Mouse (Mus musculus): ENCODE measurements around the gene Adamts3. TPM values are rescaled to one million over a fixed set of nuclear protein-coding genes. Genes with fewer than 3 reads are reported as not detected.

Adamts3 gene
- polyA plus RNA-seq, 1 experiment from 2014 or later: 3.9 TPM

DNA sequence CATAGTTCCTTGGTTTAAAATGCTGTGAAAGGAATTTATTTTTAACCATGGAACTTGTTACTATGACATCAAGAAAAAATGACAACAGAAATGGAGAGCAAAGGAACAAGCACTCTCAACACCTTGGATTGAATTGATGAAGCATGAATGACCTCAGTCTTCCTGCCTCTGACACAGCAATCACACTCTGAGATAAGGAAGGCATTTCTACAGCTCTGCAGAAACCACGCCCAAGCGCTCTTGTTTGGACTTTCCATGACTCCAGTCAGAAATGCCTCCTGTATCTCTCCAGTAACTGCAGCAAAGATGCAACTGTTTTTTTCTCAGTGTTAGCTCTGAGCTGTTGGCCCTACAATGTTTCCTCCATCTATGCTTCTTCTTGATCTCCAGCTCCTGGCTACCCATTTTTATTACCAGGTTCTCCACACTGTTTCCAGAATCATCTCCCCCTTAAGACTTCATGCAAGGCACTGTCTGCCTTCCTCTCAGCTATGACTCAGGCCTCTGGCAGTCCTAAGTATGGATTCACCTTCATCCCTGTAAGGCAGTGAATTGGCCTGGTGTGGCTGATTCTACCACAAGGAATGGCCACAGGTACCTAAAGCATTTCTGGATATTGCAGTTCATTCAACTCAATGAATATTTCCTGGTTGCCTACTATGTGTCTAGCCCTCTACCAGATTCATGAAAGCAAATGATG is 134.8 kb downstream of the Adamts3 start:
- WGBS: 92% methylated on average over 2 of the region's 2 CpGs
- H3K4me3 ChIP-seq (replicated peaks; ENCODE audit: low read depth, low read length): no peak overlapping the region
- no peaks in the 10 kb centered on the region for H3K4me1 ChIP-seq (ENCODE audit: control insufficient read depth, insufficient read depth, low read length)
- no peaks in the 10 kb centered on the region; the same call in 1 of the 2 replicates for H3K9me3 ChIP-seq (ENCODE audit: control insufficient read depth, low read length)
- H3K4me2 ChIP-seq (ENCODE audit: low read length): no peak overlapping the region
- H3K27me3 ChIP-seq (ENCODE audit: control insufficient read depth, insufficient read depth, low read length): no peaks in the 10 kb centered on the region
- H3K27ac ChIP-seq (replicated peaks; ENCODE audit: low read depth, low read length): no peak overlapping the region
- no peak for ATAC-seq (ENCODE audit: low FRiP score, low TSS enrichment)
- H3K36me3 ChIP-seq (ENCODE audit: control insufficient read depth, insufficient read depth, low read length): no peaks in the 10 kb centered on the region
- no peak overlapping the region for H3K9ac ChIP-seq (replicated peaks; ENCODE audit: low read length)
- no peak for DNase-seq

DNA sequence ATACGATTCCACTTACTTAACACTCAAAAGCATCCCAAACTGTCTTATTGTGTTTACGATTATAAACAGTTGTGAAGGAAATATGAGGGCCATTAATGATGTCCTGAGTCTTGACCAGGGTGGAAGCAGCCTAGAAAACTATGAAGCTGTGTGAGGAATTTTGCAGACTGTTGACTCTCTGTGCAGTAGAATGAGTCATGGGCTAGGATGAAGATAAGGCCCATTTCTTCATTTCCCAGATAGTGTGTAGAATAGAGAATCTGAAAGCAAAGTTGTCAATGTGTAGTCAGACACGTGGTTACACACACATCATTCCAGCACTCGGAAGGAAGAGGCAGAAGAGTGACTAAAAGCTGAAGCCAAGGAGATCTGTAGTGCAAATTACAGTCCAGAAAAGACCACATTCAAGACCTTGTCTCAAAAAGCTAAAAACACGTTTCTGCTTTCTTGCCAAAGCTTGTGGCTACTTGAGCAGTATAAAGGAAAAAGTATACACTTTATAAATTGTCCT is 135.9 kb downstream of the Adamts3 start:
- no peak overlapping the region for H3K4me2 ChIP-seq (ENCODE audit: low read length)
- 88% methylated on average over 5 of the region's 5 CpGs for WGBS
- DNase-seq (no peak), ATAC-seq (ENCODE audit: low FRiP score, low TSS enrichment) (no peak)
- no peak overlapping the region for H3K27ac ChIP-seq (replicated peaks; ENCODE audit: low read depth, low read length)
- no peaks in the 10 kb centered on the region; the same call in 1 of the 2 replicates for H3K9me3 ChIP-seq (ENCODE audit: control insufficient read depth, low read length)
- H3K27me3 ChIP-seq (ENCODE audit: control insufficient read depth, insufficient read depth, low read length): no peaks in the 10 kb centered on the region
- H3K36me3 ChIP-seq (ENCODE audit: control insufficient read depth, insufficient read depth, low read length): no peaks in the 10 kb centered on the region
- H3K9ac ChIP-seq (replicated peaks; ENCODE audit: low read length): no peak overlapping the region
- no peaks in the 10 kb centered on the region for H3K4me1 ChIP-seq (ENCODE audit: control insufficient read depth, insufficient read depth, low read length)
- no peak overlapping the region for H3K4me3 ChIP-seq (replicated peaks; ENCODE audit: low read depth, low read length)

DNA sequence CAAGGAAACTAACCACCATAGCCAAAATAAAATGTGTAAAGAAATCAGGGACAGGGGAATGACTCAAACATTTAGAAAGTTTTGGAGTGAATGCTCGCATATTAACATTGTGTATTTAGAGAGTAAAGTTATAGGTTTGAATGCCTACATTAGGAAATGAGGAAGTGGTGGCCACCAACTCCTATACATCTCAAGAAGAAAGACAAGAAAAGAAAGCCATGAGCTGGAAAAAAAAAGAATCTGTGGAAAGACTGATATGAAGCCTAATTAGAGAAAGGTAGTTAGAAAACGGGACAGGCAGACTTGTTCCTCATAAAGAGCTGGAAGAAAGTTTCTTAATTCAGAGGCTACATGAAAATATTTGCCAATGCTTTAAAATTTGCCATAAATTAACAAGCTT is 138.0 kb downstream of the Adamts3 start:
- Histone ChIP-seq H3K4me2 (ENCODE audit: low read length) (no peak overlapping the region), H3K27me3 (ENCODE audit: control insufficient read depth, insufficient read depth, low read length) (no peaks in the 10 kb centered on the region), H3K4me1 (ENCODE audit: control insufficient read depth, insufficient read depth, low read length) (no peaks in the 10 kb centered on the region), H3K9ac (replicated peaks; ENCODE audit: low read length) (no peak overlapping the region), H3K27ac (replicated peaks; ENCODE audit: low read depth, low read length) (no peak overlapping the region), H3K4me3 (replicated peaks; ENCODE audit: low read depth, low read length) (no peak overlapping the region), H3K9me3 (ENCODE audit: control insufficient read depth, low read length) (no peaks in the 10 kb centered on the region), H3K36me3 (ENCODE audit: control insufficient read depth, insufficient read depth, low read length) (no peaks in the 10 kb centered on the region)
- WGBS: 93% methylated on average over 2 of the region's 2 CpGs
- no peak for DNase-seq
- ATAC-seq (ENCODE audit: low FRiP score, low TSS enrichment): no peak

DNA sequence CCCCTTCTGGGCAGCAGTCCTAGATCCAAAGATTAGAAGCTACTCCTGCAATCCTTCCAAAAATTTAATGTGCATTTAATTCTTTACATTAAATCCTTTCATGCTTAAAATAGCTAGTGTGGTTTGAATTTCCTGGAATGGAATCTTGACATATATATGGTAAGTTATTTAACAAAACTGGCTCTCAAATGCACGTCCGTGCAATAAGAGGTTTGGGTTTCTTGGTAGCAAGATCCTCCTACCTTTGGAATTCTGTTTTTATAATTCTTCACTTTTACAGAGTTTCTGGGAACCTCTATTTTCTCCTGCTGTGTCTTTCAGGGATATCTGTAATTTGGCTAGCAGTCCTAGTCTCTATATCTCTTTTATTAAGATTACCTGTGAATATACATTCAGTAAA is 148.4 kb downstream of the Adamts3 start:
- H3K9ac ChIP-seq (replicated peaks; ENCODE audit: low read length): no peak overlapping the region
- 89% methylated on average over 2 of the region's 2 CpGs for WGBS
- no peak for DNase-seq
- ATAC-seq (ENCODE audit: low FRiP score, low TSS enrichment): no peak
- H3K4me3 ChIP-seq (replicated peaks; ENCODE audit: low read depth, low read length): no peak overlapping the region
- no peaks in the 10 kb centered on the region for H3K9me3 ChIP-seq (ENCODE audit: control insufficient read depth, low read length)
- H3K4me2 ChIP-seq (ENCODE audit: low read length): no peak overlapping the region
- H3K4me1 ChIP-seq (ENCODE audit: control insufficient read depth, insufficient read depth, low read length): no peaks in the 10 kb centered on the region
- no peaks in the 10 kb centered on the region for H3K27me3 ChIP-seq (ENCODE audit: control insufficient read depth, insufficient read depth, low read length)
- no peak overlapping the region for H3K27ac ChIP-seq (replicated peaks; ENCODE audit: low read depth, low read length)
- no peaks in the 10 kb centered on the region for H3K36me3 ChIP-seq (ENCODE audit: control insufficient read depth, insufficient read depth, low read length)

DNA sequence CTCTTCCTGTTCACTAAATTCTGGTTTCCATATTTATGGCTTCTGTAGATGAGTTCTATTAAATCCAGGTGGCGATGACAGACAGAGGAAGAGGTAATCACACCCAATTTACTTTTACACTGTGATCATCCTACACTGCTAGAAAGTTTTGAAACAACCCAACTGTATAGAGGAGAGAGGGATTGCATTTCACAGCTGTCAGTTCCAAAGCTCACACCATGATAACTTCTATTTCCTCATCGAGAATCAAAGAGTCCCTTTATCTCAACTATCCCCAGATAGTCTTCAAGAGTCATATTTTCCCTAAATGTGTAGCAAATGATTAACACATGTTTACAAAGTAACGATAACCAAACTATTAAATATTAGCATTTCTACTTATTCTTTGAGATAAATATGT is 152.7 kb downstream of the Adamts3 start:
- no peak overlapping the region for H3K4me2 ChIP-seq (ENCODE audit: low read length)
- no peak for ATAC-seq (ENCODE audit: low FRiP score, low TSS enrichment)
- WGBS: 94% methylated on average over 3 of the region's 3 CpGs
- no peak for DNase-seq
- H3K9me3 ChIP-seq (ENCODE audit: control insufficient read depth, low read length): peaks cover 5% of the 10 kb centered on the region; the same call in 1 of the 2 replicates
- no peaks in the 10 kb centered on the region for H3K27me3 ChIP-seq (ENCODE audit: control insufficient read depth, insufficient read depth, low read length)
- no peak overlapping the region for H3K27ac ChIP-seq (replicated peaks; ENCODE audit: low read depth, low read length)
- H3K4me3 ChIP-seq (replicated peaks; ENCODE audit: low read depth, low read length): no peak overlapping the region
- no peaks in the 10 kb centered on the region for H3K4me1 ChIP-seq (ENCODE audit: control insufficient read depth, insufficient read depth, low read length)
- no peak overlapping the region for H3K9ac ChIP-seq (replicated peaks; ENCODE audit: low read length)
- no peaks in the 10 kb centered on the region for H3K36me3 ChIP-seq (ENCODE audit: control insufficient read depth, insufficient read depth, low read length)

DNA sequence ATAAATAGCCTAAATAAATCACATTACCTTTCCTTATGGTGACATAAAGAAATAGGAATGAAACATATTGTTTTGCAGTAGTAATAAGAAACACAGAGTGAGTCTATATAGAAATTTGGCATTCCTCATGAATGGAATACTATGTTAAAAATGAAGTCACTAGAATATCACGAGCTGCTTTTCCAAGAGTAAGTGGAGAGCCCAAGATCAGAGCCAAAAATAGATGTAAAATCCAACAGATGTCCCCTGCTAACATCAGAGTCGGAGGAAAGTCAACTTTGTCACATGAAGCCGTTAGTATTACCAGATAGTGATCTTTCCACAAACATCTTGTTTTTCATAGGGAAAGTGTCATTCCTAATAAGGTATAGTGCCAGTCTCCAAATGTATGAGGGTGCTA is 155.0 kb downstream of the Adamts3 start:
- no peak overlapping the region for H3K27ac ChIP-seq (replicated peaks; ENCODE audit: low read depth, low read length)
- no peak for DNase-seq

DNA sequence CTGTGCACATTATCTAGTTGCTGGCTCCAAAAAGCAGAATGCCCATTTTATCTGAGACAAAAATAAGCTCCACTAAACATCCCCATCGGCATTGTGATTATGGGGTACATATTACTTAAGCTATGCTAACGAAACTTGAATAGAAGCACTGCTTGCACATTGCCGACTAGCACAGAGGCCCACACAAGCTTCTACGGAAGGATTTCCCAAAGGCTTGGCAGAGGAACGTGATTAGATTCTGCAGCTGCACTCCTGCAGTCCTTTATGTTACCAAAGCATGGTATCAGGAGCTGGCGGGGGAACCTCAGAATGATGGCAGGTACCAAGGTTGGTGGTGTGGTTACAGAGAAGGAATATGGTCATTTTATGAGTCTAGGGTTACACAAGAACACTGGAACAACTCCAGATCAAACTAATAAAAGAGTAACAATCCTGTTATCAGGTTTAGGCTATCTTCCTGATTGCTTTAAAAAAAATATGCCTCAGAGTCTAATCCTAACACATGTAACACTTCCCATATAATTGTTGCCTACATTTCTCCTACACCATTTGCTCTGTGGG is 155.6 kb downstream of the Adamts3 start:
- H3K4me3 ChIP-seq (replicated peaks; ENCODE audit: low read depth, low read length): no peak overlapping the region
- no peak overlapping the region for H3K4me2 ChIP-seq (ENCODE audit: low read length)
- no peaks in the 10 kb centered on the region for H3K4me1 ChIP-seq (ENCODE audit: control insufficient read depth, insufficient read depth, low read length)
- no peak for DNase-seq
- peaks cover 5% of the 10 kb centered on the region; the same call in 1 of the 2 replicates for H3K9me3 ChIP-seq (ENCODE audit: control insufficient read depth, low read length)
- no peak for ATAC-seq (ENCODE audit: low FRiP score, low TSS enrichment)
- 83% methylated on average over 6 of the region's 6 CpGs for WGBS
- H3K9ac ChIP-seq (replicated peaks; ENCODE audit: low read length): no peak overlapping the region
- H3K27ac ChIP-seq (replicated peaks; ENCODE audit: low read depth, low read length): no peak overlapping the region
- H3K36me3 ChIP-seq (ENCODE audit: control insufficient read depth, insufficient read depth, low read length): no peaks in the 10 kb centered on the region
- no peaks in the 10 kb centered on the region for H3K27me3 ChIP-seq (ENCODE audit: control insufficient read depth, insufficient read depth, low read length)

More for the DNA sequence above, 155.0 kb downstream of the Adamts3 start:
- WGBS: 87% methylated on average over 3 of the region's 3 CpGs
- H3K27me3 ChIP-seq (ENCODE audit: control insufficient read depth, insufficient read depth, low read length): no peaks in the 10 kb centered on the region
- H3K4me1 ChIP-seq (ENCODE audit: control insufficient read depth, insufficient read depth, low read length): no peaks in the 10 kb centered on the region
- ATAC-seq (ENCODE audit: low FRiP score, low TSS enrichment): no peak
- H3K9me3 ChIP-seq (ENCODE audit: control insufficient read depth, low read length): peaks cover 5% of the 10 kb centered on the region; the same call in 1 of the 2 replicates
- H3K9ac ChIP-seq (replicated peaks; ENCODE audit: low read length): no peak overlapping the region
- H3K4me2 ChIP-seq (ENCODE audit: low read length): no peak overlapping the region
- no peak overlapping the region for H3K4me3 ChIP-seq (replicated peaks; ENCODE audit: low read depth, low read length)
- no peaks in the 10 kb centered on the region for H3K36me3 ChIP-seq (ENCODE audit: control insufficient read depth, insufficient read depth, low read length)

DNA sequence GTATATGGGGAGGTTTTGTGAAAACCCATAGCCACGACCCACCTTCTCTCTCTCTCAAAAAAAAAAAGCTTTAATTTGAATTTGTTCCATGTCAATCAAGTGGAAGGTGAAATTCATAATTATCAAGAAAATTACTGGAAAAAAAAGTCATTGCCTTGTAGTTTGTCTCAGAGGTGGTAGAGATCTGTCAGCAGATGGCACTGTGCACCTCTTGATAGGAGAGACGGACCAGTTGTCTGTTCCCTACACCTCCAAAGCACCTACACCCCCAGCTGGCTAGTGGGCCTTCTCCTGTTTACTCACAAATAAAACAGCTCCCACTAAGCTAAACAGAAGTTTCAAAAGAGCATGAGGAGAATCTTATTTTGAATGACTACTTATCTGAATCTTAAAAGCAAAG is 168.6 kb downstream of the Adamts3 start:
- no peaks in the 10 kb centered on the region for H3K27me3 ChIP-seq (ENCODE audit: control insufficient read depth, insufficient read depth, low read length)
- no peaks in the 10 kb centered on the region for H3K9me3 ChIP-seq (ENCODE audit: control insufficient read depth, low read length)
- no peak overlapping the region for H3K4me3 ChIP-seq (replicated peaks; ENCODE audit: low read depth, low read length)
- WGBS: 51% methylated on average over 2 of the region's 2 CpGs
- H3K4me1 ChIP-seq (ENCODE audit: control insufficient read depth, insufficient read depth, low read length): no peaks in the 10 kb centered on the region
- no peak overlapping the region for H3K4me2 ChIP-seq (ENCODE audit: low read length)
- H3K27ac ChIP-seq (replicated peaks; ENCODE audit: low read depth, low read length): no peak overlapping the region
- no peak overlapping the region for H3K9ac ChIP-seq (replicated peaks; ENCODE audit: low read length)
- no peak for ATAC-seq (ENCODE audit: low FRiP score, low TSS enrichment)
- H3K36me3 ChIP-seq (ENCODE audit: control insufficient read depth, insufficient read depth, low read length): no peaks in the 10 kb centered on the region
- peak; percentile 33 for DNase-seq

Measured in midbrain, embryonic 14.5 days (tissue).